32 mouse cellular contexts compared by ENCODE assay signal in the genomic region with DNA sequence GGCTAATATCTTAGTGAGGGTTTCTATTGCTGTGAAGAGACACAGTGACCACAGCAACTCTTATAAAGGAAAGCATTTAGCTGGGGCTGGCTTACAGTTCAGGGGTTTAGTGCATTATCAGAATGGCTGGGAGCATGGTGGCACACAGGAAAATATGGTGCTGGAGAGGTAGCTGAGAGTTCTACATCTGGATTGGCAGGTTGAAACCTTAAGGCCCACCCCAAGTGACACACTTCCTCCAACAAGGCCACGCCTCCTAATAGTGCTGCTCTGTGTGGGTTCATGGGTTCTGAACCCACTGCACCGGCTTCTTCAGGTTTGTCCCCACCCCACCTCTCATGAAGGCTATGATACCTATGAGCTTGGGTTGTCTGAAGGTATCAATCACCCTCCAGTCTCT. TPM values are rescaled to one million over a fixed set of nuclear protein-coding genes. Genes with fewer than 3 reads are reported as not detected.
DNase-seq lines count a peak whose midpoint lies in the region; ATAC-seq and TF ChIP-seq lines count a peak whose summit lies in the region.
"Had no signal": no experiment of that assay in that cellular context is flagged by ENCODE, and none has a peak within 500 bp of the region (broad histone marks: within the 10 kb centered on the region; RNA-seq: fewer than 3 reads in every experiment).

No protein-coding gene starts in this region.

- in situ Hi-C loops in CH12.LX (cut with MboI; ENCODE audit: low pct_ligation_motif_present, low pct_unique_long_range_greater_than_20kb, low sequenced_read_pairs): no loop called here
- in situ Hi-C loops in ES-E14 (cut with MboI; ENCODE audit: low sequenced_read_pairs in 2 of 2, unreplicated experiment in 2 of 2): no loop called here

- H3K36me3 ChIP-seq in liver, embryonic 12.5 days: no peaks in the 10 kb centered on the region
- H3K36me3 ChIP-seq in liver, embryonic 11.5 days (ENCODE audit: control insufficient read depth, insufficient read depth, low read length): no peaks in the 10 kb centered on the region
- H3K36me3 ChIP-seq in CH12.LX (replicated peaks in 1 of 2; ENCODE audit: control insufficient read depth in 1 of 2, insufficient read depth in 1 of 2, low read length in 1 of 2) (no peaks in the 10 kb centered on the region), ES-E14 (ENCODE audit: control insufficient read depth, insufficient read depth, low read length, poor library complexity, severe bottlenecking) (no peaks in the 10 kb centered on the region)
- H3K36me3 ChIP-seq: embryonic facial prominence, embryonic 12.5 days; embryonic facial prominence, embryonic 15.5 days; G1E; heart, embryonic 12.5 days; heart, embryonic 15.5 days; hindbrain, embryonic 10.5 days; hindbrain, embryonic 13.5 days had no signal

- TF ChIP-seq POLR2A in CH12.LX (IDR thresholded peaks at IDR 0.05; ENCODE audit: low read depth, low read length): no peak

- no peak for TF ChIP-seq CTCF in CH12.LX (conservative IDR thresholded peaks at IDR 0.05 in 1 of 2, IDR thresholded peaks at IDR 0.05 in 1 of 2; ENCODE audit: low read depth in 2 of 2, low read length in 2 of 2)

- no peaks in the 10 kb centered on the region for H3K9me3 ChIP-seq in liver, embryonic 12.5 days (replicated peaks)
- no peaks in the 10 kb centered on the region for H3K9me3 ChIP-seq in liver, embryonic 11.5 days (ENCODE audit: control insufficient read depth, low read length)
- H3K9me3 ChIP-seq in CH12.LX (replicated peaks; ENCODE audit: low read length) (no peaks in the 10 kb centered on the region), ES-E14 (ENCODE audit: control insufficient read depth, insufficient read depth, low read depth, low read length) (no peaks in the 10 kb centered on the region)
- H3K9me3 ChIP-seq: embryonic facial prominence, embryonic 12.5 days; embryonic facial prominence, embryonic 15.5 days; G1E; heart, embryonic 12.5 days; heart, embryonic 15.5 days; hindbrain, embryonic 10.5 days; hindbrain, embryonic 13.5 days had no signal

- dilution Hi-C loops in CH12.LX (cut with MboI; ENCODE audit: extremely low pct_ligation_motif_present, extremely low pct_unique_long_range_greater_than_20kb, low sequenced_read_pairs): no loop called here

- no peak overlapping the region for H3K9ac ChIP-seq in liver, embryonic 12.5 days
- H3K9ac ChIP-seq in liver, embryonic 11.5 days (ENCODE audit: low read depth, low read length): no peak overlapping the region
- H3K9ac ChIP-seq in CH12.LX (ENCODE audit: insufficient read depth, low read depth) (no peak overlapping the region), ES-E14 (ENCODE audit: insufficient read depth, low read depth, low read length, poor library complexity, severe bottlenecking) (peak overlapping the region; percentile 63)
- H3K9ac ChIP-seq: embryonic facial prominence, embryonic 12.5 days; embryonic facial prominence, embryonic 15.5 days; forebrain, postnatal 0 days; heart, embryonic 12.5 days; heart, embryonic 15.5 days; hindbrain, embryonic 13.5 days had no signal

- H3K27me3 ChIP-seq in liver, embryonic 12.5 days (replicated peaks): no peaks in the 10 kb centered on the region
- H3K27me3 ChIP-seq in liver, embryonic 11.5 days (replicated peaks; ENCODE audit: control insufficient read depth, insufficient read depth, low read length): no peaks in the 10 kb centered on the region
- H3K27me3 ChIP-seq in CH12.LX (replicated peaks): no peaks in the 10 kb centered on the region
- H3K27me3 ChIP-seq: embryonic facial prominence, embryonic 12.5 days; embryonic facial prominence, embryonic 15.5 days; heart, embryonic 12.5 days; heart, embryonic 15.5 days; hindbrain, embryonic 13.5 days; Patski had no signal

- H3K79me2 ChIP-seq in CH12.LX (replicated peaks; ENCODE audit: control insufficient read depth, extremely low read depth, insufficient read depth, poor library complexity, severe bottlenecking): no peaks in the 10 kb centered on the region

- no peak overlapping the region for H3K4me3 ChIP-seq in liver, embryonic 12.5 days
- H3K4me3 ChIP-seq in liver, embryonic 11.5 days (ENCODE audit: low read depth, low read length): no peak overlapping the region
- H3K4me3 ChIP-seq in CH12.LX (replicated peaks in 1 of 3; ENCODE audit: low read depth in 2 of 3, low read length in 2 of 3, poor library complexity in 1 of 3): peak overlapping the region in 1 of 3 experiments; percentile 5
- peak overlapping the region; percentile 58 to 85 for H3K4me3 ChIP-seq in ES-E14 (ENCODE audit: insufficient read depth in 1 of 2, low read depth in 1 of 2, low read length in 2 of 2, poor library complexity in 1 of 2, severe bottlenecking in 1 of 2)
- H3K4me3 ChIP-seq: embryonic facial prominence, embryonic 12.5 days; embryonic facial prominence, embryonic 15.5 days; gastrocnemius, adult 2 months; heart, embryonic 12.5 days; heart, embryonic 15.5 days; hindbrain, embryonic 10.5 days; hindbrain, embryonic 13.5 days had no signal

- H3K27ac ChIP-seq in liver, embryonic 12.5 days: 0 out of 2 replicates have a peak overlapping the region, but pooled peaks have one; percentile 3
- no peak overlapping the region for H3K27ac ChIP-seq in liver, embryonic 11.5 days (ENCODE audit: low read depth, low read length)
- H3K27ac ChIP-seq in CH12.LX (ENCODE audit: insufficient read depth, low read depth) (no peak overlapping the region), ES-E14 (ENCODE audit: insufficient read depth, low read depth, low read length, poor library complexity, severe bottlenecking) (no peak overlapping the region)
- H3K27ac ChIP-seq: embryonic facial prominence, embryonic 12.5 days; embryonic facial prominence, embryonic 15.5 days; gastrocnemius, adult 2 months; heart, embryonic 15.5 days; hindbrain, embryonic 10.5 days; hindbrain, embryonic 13.5 days had no signal

- no peak for TF ChIP-seq EP300 in CH12.LX (IDR thresholded peaks at IDR 0.05; ENCODE audit: low read length)

- H3K4me2 ChIP-seq in liver, embryonic 12.5 days: no peak overlapping the region
- no peak overlapping the region for H3K4me2 ChIP-seq in liver, embryonic 11.5 days
- H3K4me2 ChIP-seq in CH12.LX (ENCODE audit: insufficient read depth, low read depth, poor library complexity, severe bottlenecking): no peak overlapping the region
- H3K4me2 ChIP-seq: embryonic facial prominence, embryonic 12.5 days; embryonic facial prominence, embryonic 15.5 days; heart, embryonic 12.5 days; heart, embryonic 15.5 days; hindbrain, embryonic 13.5 days had no signal

- H3K4me1 ChIP-seq in liver, embryonic 12.5 days: peaks cover 70% of the 10 kb centered on the region
- peaks cover 23% of the 10 kb centered on the region for H3K4me1 ChIP-seq in liver, embryonic 11.5 days (replicated peaks; ENCODE audit: control insufficient read depth, insufficient read depth, low read length)
- H3K4me1 ChIP-seq in CH12.LX (ENCODE audit: control insufficient read depth in 1 of 2, insufficient read depth in 2 of 2) (peaks cover 17 to 33% of the 10 kb centered on the region in 2 experiments), ES-E14 (ENCODE audit: control insufficient read depth in 2 of 2, insufficient read depth in 2 of 2, low read length in 2 of 2, poor library complexity in 1 of 2) (peaks cover 0 to 3% of the 10 kb centered on the region in 2 experiments; a peak in 1 of 4 replicates)
- H3K4me1 ChIP-seq: embryonic facial prominence, embryonic 12.5 days; embryonic facial prominence, embryonic 15.5 days; heart, embryonic 12.5 days; heart, embryonic 15.5 days; hindbrain, embryonic 13.5 days had no signal

- 50% methylated on average over 2 of the region's 2 CpGs for WGBS in liver, embryonic 12.5 days (ENCODE audit: insufficient replicate concordance)
- 87% methylated on average over 2 of the region's 2 CpGs for WGBS in liver, embryonic 11.5 days

- ATAC-seq in liver, embryonic 12.5 days: no peak
- no peak for ATAC-seq in liver, embryonic 11.5 days (replicated peaks; ENCODE audit: low FRiP score)
- ATAC-seq: activated CD4-positive, CD25-positive, alpha-beta regulatory T cell, adult 4 months; forebrain, embryonic 14.5 days; forebrain, postnatal 0 days; hindbrain, embryonic 16.5 days; intestine, embryonic 16.5 days; Patski had no signal

- TF ChIP-seq RAD21 in CH12.LX (IDR thresholded peaks at IDR 0.05; ENCODE audit: low read depth, low read length): no peak

- DNase-seq in liver, embryonic 11.5 days (ENCODE audit: low spot score): no peak
- peak; percentile 32 for DNase-seq in CH12.LX (ENCODE audit: extremely low read depth)
- no peak for DNase-seq in ES-E14 (ENCODE audit: low read depth, low spot score)
- no peak for DNase-seq in cerebellum, adult 11 months
- DNase-seq in cerebellum, adult 9-11 months: no peak
- DNase-seq: adrenal gland, adult 8-10 months; adrenal gland, postnatal 25 days; cerebellum, adult 18-20 months; cerebellum, adult 9-10 months; cerebellum, postnatal 25 days; forebrain, postnatal 0 days; gastrocnemius, adult 2 months; gastrocnemius, postnatal 14 days; heart, adult 11 months; heart, postnatal 10 days; heart, postnatal 36 days had no signal

TF ChIP-seq in CH12.LX, 34 proteins besides CTCF, POLR2A, EP300 and RAD21 (continues in another document):
- TF ChIP-seq GABPA (IDR thresholded peaks at IDR 0.05; ENCODE audit: insufficient replicate concordance, low read depth, low read length) (no peak), MAZ (IDR thresholded peaks at IDR 0.05; ENCODE audit: low read depth, low read length) (no peak)

TF ChIP-seq in ES-E14, 5 proteins besides CTCF, POLR2A, EP300 and RAD21 (continues in another document):
- TF ChIP-seq ZNF384 (IDR thresholded peaks at IDR 0.05; ENCODE audit: low read depth, low read length) (no peak), CHD2 (IDR thresholded peaks at IDR 0.05; ENCODE audit: low read depth, low read length) (no peak)

RNA-seq across cellular contexts. Expression of a gene that starts 20.1 kb away (rescaled TPM):
- 103 TPM in 2 replicates for polyA plus RNA-seq in liver, embryonic 12.5 days (2016; fragmentation: Nextera tagmentation; extraction: Ambion mirVana)
- polyA plus RNA-seq in liver, embryonic 11.5 days (2014; fragmentation: Nextera tagmentation; extraction: Ambion mirVana): 168 and 175 TPM in 2 replicates
- total RNA-seq in CH12.LX (2012; rRNA removed) (252 and 297 TPM in 2 replicates), CH12.LX (2014; rRNA removed) (204 and 243 TPM in 2 replicates), ES-E14 (2012; rRNA removed) (339 and 444 TPM in 2 replicates)
- polyA plus RNA-seq in CH12.LX (2012; ENCODE audit: insufficient read length, low read depth): 258 and 286 TPM in 2 replicates

RNA-seq across cellular contexts. Expression of a gene that starts 20.7 kb away (rescaled TPM):
- 0.64 and 0.74 TPM in 2 replicates for polyA plus RNA-seq in liver, embryonic 12.5 days (2016; fragmentation: Nextera tagmentation; extraction: Ambion mirVana)
- 1.1 and 2.6 TPM in 2 replicates for polyA plus RNA-seq in liver, embryonic 11.5 days (2014; fragmentation: Nextera tagmentation; extraction: Ambion mirVana)
- total RNA-seq in CH12.LX (2012; rRNA removed): 2.3 and 2.5 TPM in 2 replicates
- total RNA-seq in CH12.LX (2014; rRNA removed): 0.97 and 1.3 TPM in 2 replicates
- polyA plus RNA-seq in CH12.LX (2012; ENCODE audit: insufficient read length, low read depth): 2.5 and 3.2 TPM in 2 replicates
- total RNA-seq in ES-E14 (2012; rRNA removed): 3.0 and 3.8 TPM in 2 replicates

RNA-seq across cellular contexts. Expression of a gene that starts 30.8 kb away (rescaled TPM):
- not detected in 2 replicates for polyA plus RNA-seq in liver, embryonic 12.5 days (2016; fragmentation: Nextera tagmentation; extraction: Ambion mirVana)
- polyA plus RNA-seq in liver, embryonic 11.5 days (2014; fragmentation: Nextera tagmentation; extraction: Ambion mirVana): not detected in 2 replicates
- total RNA-seq in CH12.LX (2012; rRNA removed) (0.04 TPM in 1 of 2 replicates, not detected in the other), CH12.LX (2014; rRNA removed) (not detected in 2 replicates), ES-E14 (2012; rRNA removed) (0.09 TPM in 1 of 2 replicates, not detected in the other)
- polyA plus RNA-seq in CH12.LX (2012; ENCODE audit: insufficient read length, low read depth): 0.08 TPM in 1 of 2 replicates, not detected in the other
- total RNA-seq: adrenal gland, postnatal 25 days; forebrain, postnatal 0 days; G1E; gastrocnemius, adult 2 months; gastrocnemius, postnatal 14 days; gastrocnemius, postnatal 4 days; heart, adult 8-10 months; heart, postnatal 10 days; heart, postnatal 36 days had no signal
- polyA plus RNA-seq: activated CD4-positive, CD25-positive, alpha-beta regulatory T cell, adult 4 months; brain, embryonic 14.5 days; embryonic facial prominence, embryonic 12.5 days; embryonic facial prominence, embryonic 15.5 days; forebrain, embryonic 14.5 days; forebrain, postnatal 0 days; G1E; hindbrain, embryonic 16.5 days; intestine, embryonic 16.5 days had no signal

Comparison
In these comparisons a context has a peak if more than half of its experiments do, and no peak if none do; other contexts are left out.
1. H3K4me3 ChIP-seq: peak in ES-E14 (2 of 2); none in liver, embryonic 12.5 days (single experiment) and liver, embryonic 11.5 days (single experiment).